Mouse (Mus musculus): Measurements from ENCODE around the gene Ccr5. TPM values are rescaled to one million over a fixed set of nuclear protein-coding genes. Genes with fewer than 3 reads are reported as not detected.
"Not testable (repeated sequence)": the region's sequence is repeated elsewhere in the genome, so short reads cannot be mapped to it uniquely, and the experiment has no call there.

Ccr5 gene
- polyA plus RNA-seq (2016; fragmentation: Nextera tagmentation; extraction: Ambion mirVana), result 0.18 and 0.53 TPM in 2 replicates

DNA sequence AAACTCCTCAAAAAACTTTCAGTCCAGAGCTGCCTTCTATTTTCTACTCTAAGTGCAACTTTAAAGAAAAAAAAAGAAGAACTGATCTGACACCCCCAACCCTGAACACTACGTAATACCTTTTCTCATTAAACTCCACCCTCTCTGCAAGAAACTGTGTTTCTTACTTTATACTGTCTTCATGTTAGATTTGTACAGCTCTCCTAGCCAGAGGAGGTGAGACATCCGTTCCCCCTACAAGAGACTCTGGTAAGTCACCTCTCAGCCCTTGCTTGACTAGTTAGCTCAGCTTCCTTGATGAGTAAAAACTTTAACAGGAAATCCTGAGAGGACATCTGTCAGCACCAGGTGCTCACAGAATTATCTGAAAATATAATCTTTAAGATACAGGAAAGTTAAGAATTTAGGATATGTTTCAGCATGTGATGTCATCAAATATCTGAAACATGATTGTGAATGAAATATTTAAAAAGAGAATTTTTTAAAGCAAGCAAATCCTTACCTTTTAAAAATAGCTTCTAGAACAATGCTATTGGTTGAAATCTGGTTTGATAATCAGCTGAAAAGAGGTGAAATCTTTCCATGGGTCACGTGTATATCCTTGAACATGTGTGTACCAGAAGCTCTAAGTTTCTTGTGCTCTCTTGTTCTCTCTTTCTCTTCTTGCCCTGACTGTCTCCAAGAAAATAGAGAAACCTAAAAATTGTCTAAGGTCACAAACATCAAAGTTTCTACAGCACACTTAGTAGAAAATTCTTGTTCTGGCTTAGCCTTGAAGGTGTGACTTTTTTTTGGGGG, at the start of gene Ccr5:
Ccr5 (plus strand) TSS at position 157 of the 798 bp plus-strand sequence.
- WGBS, result 66% methylated on average over 3 of the region's 3 CpGs
- H3K36me3 ChIP-seq, result no peaks in the 10 kb centered on the region
- H3K27me3 ChIP-seq (replicated peaks), result no peaks in the 10 kb centered on the region
- no peaks in the 10 kb centered on the region for H3K9me3 ChIP-seq (replicated peaks)
- H3K4me1 ChIP-seq (replicated peaks), result no peaks in the 10 kb centered on the region
- no peak within 1 kb of the TSS for H3K4me3 ChIP-seq
- no peak within 1 kb of the TSS for H3K9ac ChIP-seq
- H3K27ac ChIP-seq (ENCODE audit: poor library complexity, severe bottlenecking), result no peak within 1 kb of the TSS
- no peak for ATAC-seq (ENCODE audit: insufficient number of reproducible peaks, low FRiP score)
- H3K4me2 ChIP-seq, result no peak within 1 kb of the TSS

DNA sequence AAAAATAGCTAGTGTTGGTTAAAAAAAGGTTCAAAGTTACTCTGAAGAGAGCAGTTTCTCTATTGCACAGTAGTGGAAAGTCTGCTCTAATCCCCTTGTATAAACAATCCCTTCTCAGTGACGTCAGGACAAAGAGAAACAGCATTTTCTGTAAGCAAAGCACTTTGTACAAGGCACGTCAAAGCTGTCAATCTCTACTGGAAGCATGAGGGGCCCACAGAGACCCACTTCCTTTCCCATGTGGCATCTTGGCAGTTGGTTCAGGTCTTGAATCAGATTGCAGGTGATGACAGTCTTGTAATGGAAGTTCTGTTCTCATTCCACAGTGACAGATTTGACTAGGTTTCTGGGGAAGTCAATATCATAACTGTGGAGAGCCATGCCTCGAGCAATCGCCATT, 41.5 kb upstream of the Ccr5 start:
- Histone ChIP-seq H3K9ac (no peak overlapping the region), H3K4me2 (no peak overlapping the region), H3K4me3 (no peak overlapping the region), H3K27ac (ENCODE audit: poor library complexity, severe bottlenecking) (no peak overlapping the region), H3K27me3 (replicated peaks) (no peaks in the 10 kb centered on the region), H3K36me3 (no peaks in the 10 kb centered on the region), H3K4me1 (replicated peaks) (no peaks in the 10 kb centered on the region), H3K9me3 (replicated peaks) (no peaks in the 10 kb centered on the region)
- WGBS, result 53% methylated on average over 4 of the region's 4 CpGs
- no peak for ATAC-seq (ENCODE audit: insufficient number of reproducible peaks, low FRiP score)

- not testable (repeated sequence) for H3K9me3 ChIP-seq (replicated peaks); H3K27me3 ChIP-seq (replicated peaks); H3K27ac ChIP-seq (ENCODE audit: poor library complexity, severe bottlenecking); H3K36me3 ChIP-seq; H3K9ac ChIP-seq; H3K4me1 ChIP-seq (replicated peaks); ATAC-seq (ENCODE audit: insufficient number of reproducible peaks, low FRiP score); H3K4me2 ChIP-seq; H3K4me3 ChIP-seq
- 92% methylated on average over 13 of the region's 13 CpGs for WGBS
Observed at GRCm38 (mm10) chr9:124080471-124080870, 40.9 kb upstream of the Ccr5 start.

- Histone ChIP-seq H3K9ac (no peak overlapping the region), H3K27me3 (replicated peaks) (no peaks in the 10 kb centered on the region), H3K27ac (ENCODE audit: poor library complexity, severe bottlenecking) (no peak overlapping the region), H3K4me3 (no peak overlapping the region), H3K4me1 (replicated peaks) (no peaks in the 10 kb centered on the region), H3K36me3 (no peaks in the 10 kb centered on the region), H3K9me3 (replicated peaks) (no peaks in the 10 kb centered on the region), H3K4me2 (no peak overlapping the region)
- no peak for ATAC-seq (ENCODE audit: insufficient number of reproducible peaks, low FRiP score)
- 76% methylated on average over 1 of the region's 1 CpGs for WGBS
Observed at GRCm38 (mm10) chr9:124090441-124090840, 30.9 kb upstream of the Ccr5 start.

DNA sequence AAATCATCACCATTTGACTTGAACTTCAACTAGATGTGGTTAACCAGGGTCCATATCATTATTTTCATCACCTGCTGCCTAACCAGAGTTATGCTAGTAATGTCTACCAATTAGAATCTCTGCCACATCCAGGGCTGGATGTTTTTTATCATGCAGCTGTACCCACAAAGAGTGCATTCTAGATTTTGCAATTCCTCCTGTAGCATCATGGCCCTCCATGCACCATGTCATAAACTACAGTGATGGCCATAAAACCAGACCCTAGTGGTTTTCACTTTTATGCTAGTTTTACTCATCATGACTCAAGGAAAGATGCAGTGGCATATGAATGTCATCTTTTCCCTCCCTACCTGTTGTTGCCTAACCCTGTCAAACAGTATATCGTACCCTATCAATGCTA, 22.2 kb upstream of the Ccr5 start:
- Histone ChIP-seq H3K27ac (ENCODE audit: poor library complexity, severe bottlenecking) (no peak overlapping the region), H3K27me3 (replicated peaks) (no peaks in the 10 kb centered on the region), H3K4me3 (no peak overlapping the region), H3K9ac (no peak overlapping the region), H3K36me3 (no peaks in the 10 kb centered on the region), H3K4me2 (no peak overlapping the region), H3K9me3 (replicated peaks) (no peaks in the 10 kb centered on the region), H3K4me1 (replicated peaks) (no peaks in the 10 kb centered on the region)
- ATAC-seq (ENCODE audit: insufficient number of reproducible peaks, low FRiP score), result no peak
- WGBS, result 78% methylated on average over 1 of the region's 1 CpGs

DNA sequence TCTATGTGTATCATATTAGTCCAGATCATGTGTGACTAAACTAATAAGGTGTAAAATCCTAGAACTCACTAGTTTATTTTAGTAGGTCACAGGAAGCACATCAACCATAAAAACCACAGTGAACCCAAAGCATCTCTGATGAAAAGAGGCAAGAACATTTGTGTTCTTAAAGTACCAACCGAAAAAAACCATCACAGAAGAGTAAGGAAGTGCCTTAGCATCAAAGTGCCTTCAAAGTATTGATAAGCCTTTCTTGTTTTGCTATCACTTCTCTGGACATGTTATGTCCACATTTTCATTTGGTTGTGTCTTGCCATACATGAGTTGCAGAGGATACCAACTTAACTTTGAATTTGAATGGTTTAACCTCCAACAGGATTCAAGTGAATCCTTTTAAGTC, 21.0 kb upstream of the Ccr5 start:
- 71% methylated on average over 1 of the region's 1 CpGs for WGBS
- Histone ChIP-seq H3K9me3 (replicated peaks) (no peaks in the 10 kb centered on the region), H3K4me3 (no peak overlapping the region)

DNA sequence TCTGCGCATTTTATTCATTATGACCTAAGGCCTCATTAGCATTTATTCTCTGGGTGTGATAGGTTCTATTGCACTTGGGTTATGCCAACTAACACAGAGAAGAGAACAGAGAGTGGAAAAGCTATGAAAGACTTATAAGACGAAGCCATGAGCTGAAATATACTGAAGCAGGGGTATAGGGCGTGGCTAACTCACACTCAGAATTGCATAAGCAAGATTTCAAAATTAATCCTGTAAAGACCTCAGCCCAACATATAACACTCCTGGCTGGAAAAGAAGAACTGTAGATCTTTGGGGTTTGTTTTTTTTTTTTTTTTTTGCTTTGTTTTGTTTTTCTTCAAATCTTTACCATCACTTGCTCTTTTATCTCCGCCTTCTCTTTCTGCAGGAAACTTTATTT, 19.6 kb upstream of the Ccr5 start, which contains the start of gene Ccr2:
Ccr2 (plus strand) TSS at position 228 of the 400 bp plus-strand sequence.
- no peaks in the 10 kb centered on the region for H3K27me3 ChIP-seq (replicated peaks)
- no peak within 1 kb of the TSS for H3K4me2 ChIP-seq
- H3K9ac ChIP-seq, result no peak within 1 kb of the TSS
- H3K36me3 ChIP-seq, result no peaks in the 10 kb centered on the region
- H3K27ac ChIP-seq (ENCODE audit: poor library complexity, severe bottlenecking), result no peak within 1 kb of the TSS
- no peak within 1 kb of the TSS for H3K4me3 ChIP-seq
- H3K9me3 ChIP-seq (replicated peaks), result no peaks in the 10 kb centered on the region
- no peak for ATAC-seq (ENCODE audit: insufficient number of reproducible peaks, low FRiP score)
- H3K4me1 ChIP-seq (replicated peaks), result no peaks in the 10 kb centered on the region
- 76% methylated on average over 4 of the region's 4 CpGs for WGBS

More for the DNA sequence above, 21.0 kb upstream of the Ccr5 start:
- no peak overlapping the region for H3K27ac ChIP-seq (ENCODE audit: poor library complexity, severe bottlenecking)
- no peaks in the 10 kb centered on the region for H3K4me1 ChIP-seq (replicated peaks)
- no peak overlapping the region for H3K9ac ChIP-seq
- H3K4me2 ChIP-seq, result no peak overlapping the region
- H3K36me3 ChIP-seq, result no peaks in the 10 kb centered on the region
- no peak for ATAC-seq (ENCODE audit: insufficient number of reproducible peaks, low FRiP score)
- H3K27me3 ChIP-seq (replicated peaks), result no peaks in the 10 kb centered on the region

GRCm38 (mm10) chr9:124103199-124103598, 18.1 kb upstream of the Ccr5 start:
- no peaks in the 10 kb centered on the region for H3K27me3 ChIP-seq (replicated peaks)
- H3K4me3 ChIP-seq, result no peak overlapping the region
- ATAC-seq (ENCODE audit: insufficient number of reproducible peaks, low FRiP score), result no peak
- 51% methylated on average over 1 of the region's 1 CpGs for WGBS
- H3K9me3 ChIP-seq (replicated peaks), result no peaks in the 10 kb centered on the region
- H3K4me1 ChIP-seq (replicated peaks), result no peaks in the 10 kb centered on the region
- no peak overlapping the region for H3K9ac ChIP-seq
- H3K27ac ChIP-seq (ENCODE audit: poor library complexity, severe bottlenecking), result no peak overlapping the region
- H3K4me2 ChIP-seq, result no peak overlapping the region
- H3K36me3 ChIP-seq, result no peaks in the 10 kb centered on the region

DNA sequence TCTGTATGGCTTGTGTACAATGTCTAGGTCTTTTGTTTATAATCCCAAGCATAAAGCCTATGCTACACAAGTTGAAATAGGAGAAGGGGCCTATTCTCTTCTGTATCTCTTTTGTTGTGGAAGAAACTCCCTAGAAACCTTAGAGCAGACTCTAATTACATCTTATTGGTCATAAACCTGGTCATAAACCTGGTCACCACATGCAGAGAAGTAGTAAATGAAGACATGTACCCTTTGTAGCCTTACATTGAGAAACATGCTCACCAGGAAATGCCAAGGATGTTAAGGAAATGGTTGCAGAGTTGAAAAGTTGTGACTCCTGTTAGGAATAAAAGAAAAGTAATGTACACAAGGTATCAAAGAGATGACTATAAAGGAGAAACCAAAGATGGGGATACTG, 16.1 kb upstream of the Ccr5 start:
- Histone ChIP-seq H3K4me2 (no peak overlapping the region), H3K36me3 (no peaks in the 10 kb centered on the region), H3K4me3 (no peak overlapping the region), H3K27ac (ENCODE audit: poor library complexity, severe bottlenecking) (no peak overlapping the region), H3K27me3 (replicated peaks) (no peaks in the 10 kb centered on the region), H3K9ac (no peak overlapping the region), H3K4me1 (replicated peaks) (no peaks in the 10 kb centered on the region), H3K9me3 (replicated peaks) (no peaks in the 10 kb centered on the region)
- ATAC-seq (ENCODE audit: insufficient number of reproducible peaks, low FRiP score), result no peak

- Histone ChIP-seq H3K9ac (no peak overlapping the region), H3K9me3 (replicated peaks) (no peaks in the 10 kb centered on the region), H3K27ac (ENCODE audit: poor library complexity, severe bottlenecking) (no peak overlapping the region), H3K36me3 (no peaks in the 10 kb centered on the region), H3K4me3 (no peak overlapping the region), H3K27me3 (replicated peaks) (no peaks in the 10 kb centered on the region), H3K4me2 (no peak overlapping the region), H3K4me1 (replicated peaks) (no peaks in the 10 kb centered on the region)
- no peak for ATAC-seq (ENCODE audit: insufficient number of reproducible peaks, low FRiP score)
Observed at GRCm38 (mm10) chr9:124107232-124107631, 14.1 kb upstream of the Ccr5 start.

- no peaks in the 10 kb centered on the region for H3K9me3 ChIP-seq (replicated peaks)
- H3K36me3 ChIP-seq, result no peaks in the 10 kb centered on the region
- H3K9ac ChIP-seq, result no peak overlapping the region
- H3K4me3 ChIP-seq, result no peak overlapping the region
- no peaks in the 10 kb centered on the region for H3K4me1 ChIP-seq (replicated peaks)
- no peak overlapping the region for H3K27ac ChIP-seq (ENCODE audit: poor library complexity, severe bottlenecking)
- no peaks in the 10 kb centered on the region for H3K27me3 ChIP-seq (replicated peaks)
- no peak for ATAC-seq (ENCODE audit: insufficient number of reproducible peaks, low FRiP score)
- no peak overlapping the region for H3K4me2 ChIP-seq
- WGBS, result 57% methylated on average over 2 of the region's 2 CpGs
Observed at GRCm38 (mm10) chr9:124108356-124109127, 12.8 kb upstream of the Ccr5 start.
